Mouse (Mus musculus) heart, postnatal 36 days (tissue): Measurements from ENCODE around the gene Syt9. TPM values are rescaled to one million over a fixed set of nuclear protein-coding genes. Genes with fewer than 3 reads are reported as not detected.
"Not testable (repeated sequence)": the region's sequence is repeated elsewhere in the genome, so short reads cannot be mapped to it uniquely, and the experiment has no call there.

Experiments used
- DNase-seq, 2 experiments: peaks; one replicate each; pipeline ENCODE4 v3.0.0; 2021 to 2022
- intact Hi-C: fragments of 180-260 bp; cut with DNase I; formaldehyde crosslinking; loops from one replicate; pipeline ENCODE4 v1.15.1; 2025
- total RNA-seq, 2 experiments: library from RNA; stranded (reverse); gene quantifications; 2 replicates each; pipeline ENCODE4 v1.2.3; 2021

Gene Syt9
- total RNA-seq, 2 experiments from 2014 or later = not detected

- intact Hi-C loops = no loop called here
These were observed 90.6 kb downstream of the Syt9 start for GRCm38 (mm10) chr7:107461167-107461566.

GRCm38 (mm10) chr7:107461699-107462440 is 91.3 kb downstream of the Syt9 start:
- no peak for DNase-seq
- intact Hi-C loops = no loop called here

More at GRCm38 (mm10) chr7:107461167-107461566, 90.6 kb downstream of the Syt9 start:
- DNase-seq = no peak

GRCm38 (mm10) chr7:107462962-107463361 is 92.4 kb downstream of the Syt9 start:
- intact Hi-C loops = no loop called here
- no peak for DNase-seq

- no peak for DNase-seq
- intact Hi-C loops = no loop called here
These were observed 94.6 kb downstream of the Syt9 start for GRCm38 (mm10) chr7:107465081-107465480.

GRCm38 (mm10) chr7:107478979-107479965 is 108.7 kb downstream of the Syt9 start:
- intact Hi-C loops = no loop called here
- no peak for DNase-seq

GRCm38 (mm10) chr7:107485709-107486108 is 115.2 kb downstream of the Syt9 start:
- DNase-seq, intact Hi-C loops: not testable (repeated sequence)

GRCm38 (mm10) chr7:107495428-107495827 is 124.9 kb downstream of the Syt9 start:
- intact Hi-C loops = no loop called here
- DNase-seq = no peak

GRCm38 (mm10) chr7:107496923-107497322 is 126.4 kb downstream of the Syt9 start:
- no peak for DNase-seq
- intact Hi-C loops = no loop called here

GRCm38 (mm10) chr7:107500641-107501040 is 130.1 kb downstream of the Syt9 start:
- DNase-seq = no peak
- intact Hi-C loops = no loop called here

- DNase-seq = no peak
- intact Hi-C loops = no loop called here
These were observed 134.5 kb downstream of the Syt9 start for GRCm38 (mm10) chr7:107504761-107505712.

GRCm38 (mm10) chr7:107507920-107508319 is 137.4 kb downstream of the Syt9 start:
- intact Hi-C loops = no loop called here
- no peak for DNase-seq

GRCm38 (mm10) chr7:107509740-107510139 is 139.2 kb downstream of the Syt9 start:
- no peak for DNase-seq
- intact Hi-C loops = no loop called here

- no peak for DNase-seq
- intact Hi-C loops = no loop called here
These were observed 146.3 kb downstream of the Syt9 start for GRCm38 (mm10) chr7:107516704-107517410.

- intact Hi-C loops = loop anchor here (10.0 kb wide), 1 partner anchor 305 kb away; no protein-coding TSS in a partner anchor
These were observed 148.9 kb downstream of the Syt9 start for GRCm38 (mm10) chr7:107519256-107520025.

GRCm38 (mm10) chr7:107521411-107521810 is 150.9 kb downstream of the Syt9 start:
- no peak for DNase-seq
- intact Hi-C loops = loop anchor here (10.0 kb wide), 1 partner anchor 307 kb away; no protein-coding TSS in a partner anchor

More at GRCm38 (mm10) chr7:107519256-107520025, 148.9 kb downstream of the Syt9 start:
- no peak for DNase-seq

- intact Hi-C loops = loop anchor here (10.0 kb wide), 1 partner anchor 311 kb away; no protein-coding TSS in a partner anchor
- DNase-seq = peak; percentile 5 to 8
These were observed 155.8 kb downstream of the Syt9 start for GRCm38 (mm10) chr7:107526299-107526698.

- DNase-seq = no peak
- intact Hi-C loops = loop anchor here (10.0 kb wide), 1 partner anchor 313 kb away; no protein-coding TSS in a partner anchor
These were observed 157.7 kb downstream of the Syt9 start for GRCm38 (mm10) chr7:107528169-107528772.

- intact Hi-C loops = loop anchor here (10.0 kb wide), 1 partner anchor 315 kb away; no protein-coding TSS in a partner anchor
- no peak for DNase-seq
These were observed 158.8 kb downstream of the Syt9 start for GRCm38 (mm10) chr7:107529364-107529763.
